Mouse (Mus musculus) liver, postnatal 0 days (tissue): Measurements from ENCODE around the gene Gm9918. TPM values are rescaled to one million over a fixed set of nuclear protein-coding genes. Genes with fewer than 3 reads are reported as not detected.
A peak's percentile ranks its signal among the peaks of the same experiment; 100 is the strongest.

Source experiments
- ATAC-seq: fragments of 200-750 bp; cut with Nextera tagmentation; 2 replicates; pipeline ENCODE4 v1.8.0; 2017; ENCODE audit warnings: mild to moderate bottlenecking, moderate library complexity
- DNase-seq: peaks from one replicate; pipeline ENCODE4 v3.0.0-alpha.2; 2016
- H3K27ac ChIP-seq: fragments of 300-500 bp; sonication (generic); 2 replicates; pipeline ENCODE4 v1.5.1; 2014; ENCODE audit warnings: antibody characterized with exemption, moderate library complexity, mild to moderate bottlenecking, low read depth
- H3K27me3 ChIP-seq: fragments of 300-500 bp; sonication (generic); 2 replicates; pipeline ENCODE4 v1.6.1; 2014; ENCODE audit warnings: low read length, control low read depth, mixed read lengths; ENCODE audit not compliant: insufficient read depth
- H3K36me3 ChIP-seq: fragments of 300-500 bp; sonication (generic); replicated peaks from 2 replicates; pipeline ENCODE4 v1.6.1; 2014; ENCODE audit warnings: mild to moderate bottlenecking, control low read depth, low read length, moderate library complexity, mixed read lengths; ENCODE audit not compliant: insufficient read depth
- H3K4me1 ChIP-seq: fragments of 300-500 bp; sonication (generic); 2 replicates; pipeline ENCODE4 v1.6.1; 2014; ENCODE audit warnings: antibody characterized with exemption, mild to moderate bottlenecking, control low read depth; ENCODE audit not compliant: insufficient read depth
- H3K4me2 ChIP-seq: fragments of 300-500 bp; sonication (generic); 2 replicates; pipeline ENCODE4 v1.6.1; 2014; ENCODE audit warnings: low read depth, mild to moderate bottlenecking, low read length, moderate library complexity, mixed read lengths
- H3K4me3 ChIP-seq: fragments of 300-500 bp; sonication (generic); 2 replicates; pipeline ENCODE4 v1.5.1; 2014; ENCODE audit warnings: low read depth, low read length
- H3K9ac ChIP-seq: fragments of 300-500 bp; sonication (generic); replicated peaks from 2 replicates; pipeline ENCODE4 v1.6.1; 2014; ENCODE audit warnings: mild to moderate bottlenecking, moderate library complexity
- H3K9me3 ChIP-seq: fragments of 300-500 bp; sonication (generic); 2 replicates; pipeline ENCODE4 v1.6.1; 2016; ENCODE audit warnings: mild to moderate bottlenecking, control low read depth, low read length, mixed read lengths
- CTCF ChIP-seq: sonication (generic); IDR thresholded peaks from 2 replicates; pipeline ENCODE4 v1.5.1; 2016; ENCODE audit warnings: antibody characterized with exemption, low read depth
- EP300 ChIP-seq: IDR thresholded peaks from 2 replicates; pipeline ENCODE4 v1.6.1; 2016; ENCODE audit warnings: antibody characterized with exemption, low read depth, mild to moderate bottlenecking
- WGBS: fragments of 180-500 bp; shearing (Covaris S2); extraction: QIAGEN DNeasy Blood & Tissue Kit; methylation state at CpG from one replicate; pipeline ENCODE4 v1.1.7; 2014; ENCODE audit not compliant: insufficient replicate concordance; 5-methylcytosine and 5-hydroxymethylcytosine counted together
- polyA plus RNA-seq: library from polyadenylated mRNA; unstranded; fragments of >200 nt; fragmentation: Nextera tagmentation; extraction: Ambion mirVana; gene quantifications from 2 replicates; pipeline ENCODE4 v1.2.1, GENCODE M21; 2015

The Gm9918 gene
- polyA plus RNA-seq, 1 experiment from 2014 or later: not detected

GRCm38 (mm10) chr15:102243229-102244190 lies 26.9 kb upstream of the Gm9918 start:
- peak overlapping the region; percentile 35 for H3K4me3 ChIP-seq
- peaks cover 40% of the 10 kb centered on the region for H3K27me3 ChIP-seq
- H3K4me1 ChIP-seq: peaks cover 30% of the 10 kb centered on the region
- WGBS: 12% methylated on average over 22 of the region's 22 CpGs
- H3K4me2 ChIP-seq: peak overlapping the region; percentile 96
- H3K36me3 ChIP-seq: no peaks in the 10 kb centered on the region
- TF ChIP-seq CTCF (no peak), EP300 (peak; percentile 23; the same call in 1 of the 2 replicates)
- ATAC-seq: peak; percentile 35
- H3K27ac ChIP-seq: peak overlapping the region; percentile 72
- no peaks in the 10 kb centered on the region for H3K9me3 ChIP-seq
- DNase-seq: peak; percentile 82
- H3K9ac ChIP-seq: peak overlapping the region; percentile 16

- peak overlapping the region; percentile 16 for H3K9ac ChIP-seq
- peaks cover 50% of the 10 kb centered on the region for H3K27me3 ChIP-seq
- TF ChIP-seq CTCF (no peak), EP300 (no peak)
- WGBS: 34% methylated on average over 19 of the region's 19 CpGs
- DNase-seq (no peak), ATAC-seq (no peak)
- H3K4me1 ChIP-seq: peaks cover 34% of the 10 kb centered on the region
- H3K4me2 ChIP-seq: peak overlapping the region; percentile 96
- peak overlapping the region; percentile 63 for H3K4me3 ChIP-seq
- no peaks in the 10 kb centered on the region for H3K9me3 ChIP-seq
- H3K36me3 ChIP-seq: no peaks in the 10 kb centered on the region
- H3K27ac ChIP-seq: peak overlapping the region; percentile 72
Observed at GRCm38 (mm10) chr15:102244306-102245191, 25.8 kb upstream of the Gm9918 start.

GRCm38 (mm10) chr15:102245461-102245881 lies 24.9 kb upstream of the Gm9918 start:
- DNase-seq (no peak), ATAC-seq (no peak)
- TF ChIP-seq EP300 (no peak), CTCF (no peak)
- Histone ChIP-seq H3K9me3 (no peaks in the 10 kb centered on the region), H3K4me3 (peak overlapping the region; percentile 63), H3K4me2 (peak overlapping the region; percentile 96), H3K4me1 (peaks cover 34% of the 10 kb centered on the region), H3K9ac (peak overlapping the region; percentile 53), H3K27me3 (peaks cover 55% of the 10 kb centered on the region), H3K36me3 (no peaks in the 10 kb centered on the region), H3K27ac (peak overlapping the region; percentile 88)
- 16% methylated on average over 14 of the region's 14 CpGs for WGBS

- Histone ChIP-seq H3K27ac (peak overlapping the region; percentile 88), H3K9ac (peak overlapping the region; percentile 53), H3K36me3 (no peaks in the 10 kb centered on the region), H3K4me3 (peak overlapping the region; percentile 63), H3K9me3 (no peaks in the 10 kb centered on the region), H3K4me2 (peak overlapping the region; percentile 96), H3K4me1 (peaks cover 34% of the 10 kb centered on the region), H3K27me3 (peaks cover 59% of the 10 kb centered on the region)
- peak; percentile 64 for DNase-seq
- peak; percentile 33; the same call in 1 of the 2 replicates for ATAC-seq
- TF ChIP-seq CTCF (no peak), EP300 (no peak)
- under 1% methylated on average over 39 of the region's 44 CpGs for WGBS
Observed at GRCm38 (mm10) chr15:102245891-102246741, 24.2 kb upstream of the Gm9918 start.

GRCm38 (mm10) chr15:102246866-102247251 lies 23.5 kb upstream of the Gm9918 start:
- under 1% methylated on average over 28 of the region's 35 CpGs for WGBS
- peak; percentile 82 for DNase-seq
- Histone ChIP-seq H3K4me1 (peaks cover 34% of the 10 kb centered on the region), H3K9ac (no peak overlapping the region; the same call in 1 of the 2 replicates), H3K36me3 (no peaks in the 10 kb centered on the region), H3K9me3 (no peaks in the 10 kb centered on the region), H3K4me2 (peak overlapping the region; percentile 96), H3K27ac (peak overlapping the region; percentile 88), H3K4me3 (peak overlapping the region; percentile 63), H3K27me3 (peaks cover 59% of the 10 kb centered on the region)
- peak; percentile 64 for ATAC-seq
- TF ChIP-seq EP300 (no peak), CTCF (no peak)
